Mouse (Mus musculus): ENCODE results near the gene Cby3. TPM values are rescaled to one million over a fixed set of nuclear protein-coding genes. Genes with fewer than 3 reads are reported as not detected.
"Not testable (repeated sequence)": the region's sequence is repeated elsewhere in the genome, so short reads cannot be mapped to it uniquely, and the experiment has no call there.

Cby3 gene
- 0.78 and 1.3 TPM in 2 replicates for polyA plus RNA-seq (2015; fragmentation: Nextera tagmentation; extraction: Ambion mirVana)

- Histone ChIP-seq H3K9me3 (replicated peaks) (no peaks in the 10 kb centered on the region), H3K27me3 (0 out of 2 replicates have a peak, but pooled peaks cover 4% of the 10 kb centered on the region), H3K4me2 (no peak within 1 kb of the TSS), H3K4me3 (replicated peaks) (no peak within 1 kb of the TSS), H3K36me3 (no peaks in the 10 kb centered on the region), H3K27ac (peak within 1 kb of the TSS; percentile 88), H3K4me1 (peaks cover 11% of the 10 kb centered on the region), H3K9ac (no peak within 1 kb of the TSS)
- ATAC-seq (replicated peaks; ENCODE audit: low FRiP score), result no peak
Observed at GRCm38 (mm10) chr11:50354162-50354561, at the start of gene Cby3. TSS of gene Cby3 (plus strand) at chr11:50354462.

- H3K4me2 ChIP-seq, result no peak overlapping the region
- no peak for ATAC-seq (replicated peaks; ENCODE audit: low FRiP score)
- H3K27ac ChIP-seq, result no peak overlapping the region
- no peak overlapping the region for H3K4me3 ChIP-seq (replicated peaks)
- no peak overlapping the region for H3K9ac ChIP-seq
- H3K4me1 ChIP-seq, result no peaks in the 10 kb centered on the region
- H3K36me3 ChIP-seq, result peaks cover 49% of the 10 kb centered on the region
- 83% methylated on average over 2 of the region's 2 CpGs for WGBS
- no peaks in the 10 kb centered on the region for H3K27me3 ChIP-seq
- no peaks in the 10 kb centered on the region for H3K9me3 ChIP-seq (replicated peaks)
Observed at GRCm38 (mm10) chr11:50312803-50313202, 41.5 kb upstream of the Cby3 start.

- peaks cover 20% of the 10 kb centered on the region for H3K36me3 ChIP-seq
- 87% methylated on average over 4 of the region's 4 CpGs for WGBS
- not testable (repeated sequence) for ATAC-seq (replicated peaks; ENCODE audit: low FRiP score)
Observed at GRCm38 (mm10) chr11:50319343-50319742, 34.9 kb upstream of the Cby3 start.

GRCm38 (mm10) chr11:50321239-50321638 is 33.0 kb upstream of the Cby3 start:
- Histone ChIP-seq H3K4me1 (peaks cover 33% of the 10 kb centered on the region), H3K9me3 (replicated peaks) (no peaks in the 10 kb centered on the region), H3K4me3 (replicated peaks) (no peak overlapping the region), H3K4me2 (no peak overlapping the region), H3K36me3 (peaks cover 20% of the 10 kb centered on the region), H3K9ac (no peak overlapping the region), H3K27ac (no peak overlapping the region), H3K27me3 (no peaks in the 10 kb centered on the region)
- no peak for ATAC-seq (replicated peaks; ENCODE audit: low FRiP score)
- 88% methylated on average over 6 of the region's 6 CpGs for WGBS

More at GRCm38 (mm10) chr11:50319343-50319742, 34.9 kb upstream of the Cby3 start:
- H3K4me3 ChIP-seq (replicated peaks); H3K27me3 ChIP-seq; H3K9ac ChIP-seq; H3K9me3 ChIP-seq (replicated peaks); H3K27ac ChIP-seq; H3K4me2 ChIP-seq: not testable (repeated sequence)
- H3K4me1 ChIP-seq, result peaks cover 31% of the 10 kb centered on the region

- Histone ChIP-seq H3K4me3 (replicated peaks) (no peak overlapping the region), H3K36me3 (peaks cover 20% of the 10 kb centered on the region), H3K27me3 (no peaks in the 10 kb centered on the region), H3K9ac (no peak overlapping the region), H3K27ac (no peak overlapping the region), H3K9me3 (replicated peaks) (no peaks in the 10 kb centered on the region), H3K4me1 (peaks cover 33% of the 10 kb centered on the region), H3K4me2 (no peak overlapping the region; the same call in 1 of the 2 replicates)
- ATAC-seq (replicated peaks; ENCODE audit: low FRiP score), result no peak
Observed at GRCm38 (mm10) chr11:50322345-50322744, 31.9 kb upstream of the Cby3 start.

GRCm38 (mm10) chr11:50323843-50324242 is 30.4 kb upstream of the Cby3 start:
- peaks cover 20% of the 10 kb centered on the region for H3K36me3 ChIP-seq
- 19% methylated on average over 1 of the region's 1 CpGs for WGBS
- ATAC-seq (replicated peaks; ENCODE audit: low FRiP score), result no peak
- peak overlapping the region; percentile 64 for H3K4me2 ChIP-seq
- no peaks in the 10 kb centered on the region for H3K27me3 ChIP-seq
- H3K9me3 ChIP-seq (replicated peaks), result no peaks in the 10 kb centered on the region
- peak overlapping the region; percentile 99; the same call in 1 of the 2 replicates for H3K9ac ChIP-seq
- peaks cover 33% of the 10 kb centered on the region for H3K4me1 ChIP-seq
- no peak overlapping the region for H3K27ac ChIP-seq
- H3K4me3 ChIP-seq (replicated peaks), result peak overlapping the region; percentile 97

- peak overlapping the region; percentile 97 for H3K4me3 ChIP-seq (replicated peaks)
- peak overlapping the region; percentile 99 for H3K9ac ChIP-seq
- peaks cover 33% of the 10 kb centered on the region for H3K4me1 ChIP-seq
- H3K4me2 ChIP-seq, result peak overlapping the region; percentile 64
- no peaks in the 10 kb centered on the region for H3K9me3 ChIP-seq (replicated peaks)
- WGBS, result 1% methylated on average over 34 of the region's 34 CpGs
- peak overlapping the region; percentile 93 for H3K27ac ChIP-seq
- peaks cover 9% of the 10 kb centered on the region for H3K36me3 ChIP-seq
- H3K27me3 ChIP-seq, result no peaks in the 10 kb centered on the region
- peak; percentile 84 for ATAC-seq (replicated peaks; ENCODE audit: low FRiP score)
Observed at GRCm38 (mm10) chr11:50324751-50325471, 29.4 kb upstream of the Cby3 start.

- Histone ChIP-seq H3K4me1 (peaks cover 27% of the 10 kb centered on the region), H3K9ac (peak within 1 kb of the TSS; percentile 99), H3K4me3 (replicated peaks) (peak within 1 kb of the TSS; percentile 97), H3K36me3 (peaks cover 6% of the 10 kb centered on the region), H3K4me2 (peak within 1 kb of the TSS; percentile 64), H3K9me3 (replicated peaks) (no peaks in the 10 kb centered on the region), H3K27ac (peak within 1 kb of the TSS; percentile 94), H3K27me3 (no peaks in the 10 kb centered on the region)
- under 1% methylated on average over 64 of the region's 64 CpGs for WGBS
- peak; percentile 98 for ATAC-seq (replicated peaks; ENCODE audit: low FRiP score)
Observed at GRCm38 (mm10) chr11:50325496-50326301, 28.6 kb upstream of the Cby3 start, which contains the start of gene Canx. TSS of gene Canx (minus strand) at chr11:50325673.

GRCm38 (mm10) chr11:50326302-50326966 is 27.8 kb upstream of the Cby3 start:
- no peak for ATAC-seq (replicated peaks; ENCODE audit: low FRiP score)
- Histone ChIP-seq H3K27ac (peak overlapping the region; percentile 94), H3K4me1 (peaks cover 25% of the 10 kb centered on the region), H3K4me2 (peak overlapping the region; percentile 58), H3K36me3 (peaks cover 6% of the 10 kb centered on the region), H3K4me3 (replicated peaks) (peak overlapping the region; percentile 97), H3K9me3 (replicated peaks) (no peaks in the 10 kb centered on the region), H3K9ac (peak overlapping the region; percentile 74), H3K27me3 (no peaks in the 10 kb centered on the region)
- WGBS, result 4% methylated on average over 7 of the region's 7 CpGs

- Histone ChIP-seq H3K9me3 (replicated peaks) (no peaks in the 10 kb centered on the region), H3K27ac (no peak overlapping the region), H3K4me3 (replicated peaks) (no peak overlapping the region), H3K4me1 (peaks cover 14% of the 10 kb centered on the region), H3K27me3 (no peaks in the 10 kb centered on the region), H3K36me3 (peaks cover 6% of the 10 kb centered on the region), H3K9ac (no peak overlapping the region), H3K4me2 (no peak overlapping the region)
- WGBS, result 80% methylated on average over 3 of the region's 3 CpGs
- ATAC-seq (replicated peaks; ENCODE audit: low FRiP score), result no peak
Observed at GRCm38 (mm10) chr11:50328075-50328625, 26.1 kb upstream of the Cby3 start.

- Histone ChIP-seq H3K9ac (no peak overlapping the region), H3K9me3 (replicated peaks) (no peaks in the 10 kb centered on the region), H3K4me1 (peaks cover 2% of the 10 kb centered on the region), H3K27me3 (no peaks in the 10 kb centered on the region), H3K27ac (no peak overlapping the region), H3K4me3 (replicated peaks) (no peak overlapping the region), H3K36me3 (peaks cover 6% of the 10 kb centered on the region), H3K4me2 (no peak overlapping the region)
- 90% methylated on average over 1 of the region's 1 CpGs for WGBS
- no peak for ATAC-seq (replicated peaks; ENCODE audit: low FRiP score)
Observed at GRCm38 (mm10) chr11:50329378-50329777, 24.9 kb upstream of the Cby3 start.
